Mouse (Mus musculus) megakaryocyte progenitor cell, adult 5-6 weeks (primary cell): ENCODE results near the gene Olfr1284. TPM values are rescaled to one million over a fixed set of nuclear protein-coding genes. Genes with fewer than 3 reads are reported as not detected.
"Not testable (repeated sequence)": the region's sequence is repeated elsewhere in the genome, so short reads cannot be mapped to it uniquely, and the experiment has no call there.

Source experiments
- ATAC-seq: replicated peaks from 2 replicates; pipeline ENCODE4 v1.8.0; 2016; ENCODE audit warnings: mild to moderate bottlenecking, moderate TSS enrichment, inconsistent platforms; ENCODE audit not compliant: poor library complexity
- total RNA-seq, 2 experiments: library from RNA; stranded (forward) in 1 of 2; stranded (reverse) in 1 of 2; fragments of 157-497, 149-512 nt in 1 of 2; fragments of 200-1000 nt in 1 of 2; gene quantifications; 2 replicates each; pipeline versions ENCODE4 v1.2.3 to v1.2.4; 2015 to 2017

The Olfr1284 gene
- total RNA-seq (2015), result not detected in 2 replicates
- not detected in 2 replicates for total RNA-seq (2017)

DNA sequence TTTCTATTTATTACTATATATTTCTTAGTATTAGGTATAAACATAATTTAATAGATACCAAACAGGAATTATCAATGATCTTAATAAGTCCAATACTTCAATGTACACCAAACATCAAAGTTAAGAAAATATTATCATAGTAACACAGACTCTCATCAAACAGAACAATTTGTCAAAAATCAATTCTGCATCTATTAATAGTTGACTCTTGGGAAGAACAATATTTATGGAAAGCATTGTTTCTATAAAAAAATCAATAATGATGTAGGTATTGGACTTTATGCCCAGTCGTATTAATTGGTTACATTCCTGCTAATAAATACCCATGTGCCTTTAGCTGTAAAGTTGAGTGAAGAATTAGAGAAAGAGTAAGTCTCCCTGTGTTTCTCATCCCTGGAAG is at the start of gene Olfr1284:
Gene Olfr1284, plus strand, starts transcription at position 301 of the 400 bp plus-strand sequence.
- ATAC-seq, result no peak

DNA sequence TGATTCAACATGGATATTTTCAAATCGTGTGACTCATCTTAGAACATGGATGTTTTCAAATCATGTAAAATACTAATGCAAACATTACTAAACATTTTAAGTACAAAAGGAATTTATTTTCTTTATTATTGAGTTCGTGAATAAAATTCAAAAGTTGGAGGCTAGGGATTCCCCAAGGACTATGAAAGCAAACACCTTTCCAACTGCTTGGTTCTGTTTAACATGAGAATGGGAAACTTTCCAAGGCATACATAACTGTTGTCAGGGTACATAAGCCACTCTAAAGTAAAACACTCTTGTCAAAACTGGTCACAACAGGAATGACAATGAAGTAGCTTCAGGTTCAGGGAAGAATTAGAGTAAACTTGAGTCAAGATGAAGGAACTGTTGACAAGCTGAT is 49.1 kb upstream of the Olfr1284 start, which contains the start of gene Olfr1281:
Gene Olfr1281, plus strand, starts transcription at position 301 of the 400 bp plus-strand sequence.
- no peak for ATAC-seq

DNA sequence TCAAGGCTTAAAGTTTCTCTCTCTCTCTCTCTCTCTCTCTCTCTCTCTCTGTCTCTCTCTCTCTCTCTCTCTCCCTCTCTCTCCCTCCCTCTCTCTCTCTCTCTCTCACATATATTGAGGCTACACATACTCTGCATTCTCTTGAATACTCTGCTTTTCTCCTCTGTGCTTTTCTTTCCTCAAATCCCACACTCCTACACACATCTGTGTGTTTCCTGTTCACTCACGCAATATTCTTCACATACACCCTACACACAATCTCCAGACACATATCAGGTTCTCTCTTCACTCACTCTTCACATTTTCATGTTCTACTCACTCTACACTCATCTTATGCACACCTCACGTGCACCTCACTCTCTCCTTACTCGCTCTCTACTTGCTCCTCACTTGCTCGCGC is 41.6 kb upstream of the Olfr1284 start:
- ATAC-seq, result not testable (repeated sequence)

DNA sequence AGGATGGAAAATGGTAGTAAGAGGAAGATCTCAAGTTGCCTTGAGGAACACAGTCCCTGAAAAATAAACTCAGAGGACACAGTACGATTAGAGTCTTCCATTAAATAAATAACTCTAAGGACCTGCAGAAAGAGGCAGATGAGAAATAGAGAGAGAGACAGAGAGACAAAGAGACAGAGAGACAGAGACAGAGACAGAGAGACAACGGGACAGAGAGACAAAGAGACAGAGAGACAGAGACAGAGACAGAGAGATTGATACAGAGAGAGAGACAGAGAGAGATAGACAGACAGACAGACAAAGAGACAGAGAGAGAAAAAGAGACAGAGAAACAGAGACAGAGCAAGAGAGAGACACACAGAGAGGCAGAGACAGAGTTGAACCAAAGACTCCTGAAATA is 39.3 kb upstream of the Olfr1284 start, which contains the start of gene Olfr1282:
Gene Olfr1282, minus strand, starts transcription at position 101 of the 400 bp plus-strand sequence.
- ATAC-seq, result no peak

DNA sequence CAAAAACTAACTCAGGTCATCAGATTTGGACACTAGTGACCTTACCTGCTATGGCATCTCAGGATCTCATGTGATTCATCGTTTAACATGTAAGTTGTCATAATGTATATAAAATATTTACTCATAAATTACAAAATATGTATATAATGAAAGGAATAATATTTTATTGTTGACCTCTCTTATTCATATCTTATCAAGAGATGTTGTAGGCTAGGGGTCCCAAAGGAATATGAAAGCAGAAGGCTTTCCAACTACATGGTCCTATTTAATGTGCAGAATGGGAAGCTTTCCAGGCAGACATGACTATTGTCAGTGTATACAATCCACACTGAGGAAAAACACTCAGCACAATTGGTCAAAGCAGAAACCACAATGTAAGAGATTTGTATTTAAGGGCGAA is 8.8 kb upstream of the Olfr1284 start, which contains the start of gene Olfr1283:
Gene Olfr1283, plus strand, starts transcription at position 301 of the 400 bp plus-strand sequence.
- no peak for ATAC-seq

DNA sequence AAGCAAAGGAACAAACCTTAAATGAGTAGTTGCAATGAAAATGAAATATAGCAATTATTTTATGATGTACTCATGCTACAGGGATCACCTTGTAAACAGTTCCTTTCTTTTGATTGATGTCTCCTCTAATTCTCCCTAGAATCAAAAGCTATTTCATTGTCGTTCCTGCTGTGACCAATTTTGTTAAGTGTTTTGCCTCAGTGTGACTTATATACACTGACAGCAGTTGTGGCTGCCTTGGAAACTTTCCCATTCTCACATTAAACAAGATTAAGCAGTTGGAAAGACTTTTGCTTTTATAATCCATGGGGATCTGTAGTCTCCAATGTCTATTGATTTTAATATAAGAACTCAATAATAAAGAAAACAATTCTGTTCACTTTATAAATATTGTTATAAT is 47.6 kb downstream of the Olfr1284 start, which contains the start of gene Olfr1286:
Gene Olfr1286, minus strand, starts transcription at position 185 of the 400 bp plus-strand sequence.
- no peak for ATAC-seq

Other genes with a start within 250 kb of the Olfr1284 start
- not detected in 2 replicates for gene Gm15130, start 222.6 kb upstream of the Olfr1284 start, total RNA-seq (2015)
- not detected in 2 replicates for gene Gm15130, start 222.6 kb upstream of the Olfr1284 start, total RNA-seq (2017)
- gene 4930430A15Rik, start 145.9 kb upstream of the Olfr1284 start, total RNA-seq (2015), result not detected in 2 replicates
- not detected in 2 replicates for gene 4930430A15Rik, start 145.9 kb upstream of the Olfr1284 start, total RNA-seq (2017)
- not detected in 2 replicates for gene Olfr1275, start 140.2 kb upstream of the Olfr1284 start, total RNA-seq (2015)
- not detected in 2 replicates for gene Olfr1275, start 140.2 kb upstream of the Olfr1284 start, total RNA-seq (2017)
- not detected in 2 replicates for gene Olfr1276, start 121.0 kb upstream of the Olfr1284 start, total RNA-seq (2015)
- gene Olfr1276, start 121.0 kb upstream of the Olfr1284 start, total RNA-seq (2017), result not detected in 2 replicates
- gene Olfr1277, start 101.4 kb upstream of the Olfr1284 start, total RNA-seq (2015), result not detected in 2 replicates
- not detected in 2 replicates for gene Olfr1277, start 101.4 kb upstream of the Olfr1284 start, total RNA-seq (2017)
- not detected in 2 replicates for gene Olfr1278, start 85.4 kb upstream of the Olfr1284 start, total RNA-seq (2015)
- gene Olfr1278, start 85.4 kb upstream of the Olfr1284 start, total RNA-seq (2017), result not detected in 2 replicates
- gene Olfr1279, start 74.9 kb upstream of the Olfr1284 start, total RNA-seq (2015), result not detected in 2 replicates
- gene Olfr1279, start 74.9 kb upstream of the Olfr1284 start, total RNA-seq (2017), result not detected in 2 replicates
- gene Olfr1280, start 61.5 kb upstream of the Olfr1284 start, total RNA-seq (2015), result not detected in 2 replicates
- gene Olfr1280, start 61.5 kb upstream of the Olfr1284 start, total RNA-seq (2017), result not detected in 2 replicates
- gene Olfr1281, start 49.0 kb upstream of the Olfr1284 start, total RNA-seq (2015), result not detected in 2 replicates
- gene Olfr1281, start 49.0 kb upstream of the Olfr1284 start, total RNA-seq (2017), result not detected in 2 replicates
- gene Olfr1282, start 39.4 kb upstream of the Olfr1284 start, total RNA-seq (2015), result not detected in 2 replicates
- gene Olfr1282, start 39.4 kb upstream of the Olfr1284 start, total RNA-seq (2017), result not detected in 2 replicates
- gene Olfr1283, start 8.7 kb upstream of the Olfr1284 start, total RNA-seq (2015), result not detected in 2 replicates
- gene Olfr1283, start 8.7 kb upstream of the Olfr1284 start, total RNA-seq (2017), result not detected in 2 replicates
- not detected in 2 replicates for gene Olfr1286, start 47.6 kb downstream of the Olfr1284 start, total RNA-seq (2015)
- gene Olfr1286, start 47.6 kb downstream of the Olfr1284 start, total RNA-seq (2017), result not detected in 2 replicates
- gene Olfr1287, start 73.6 kb downstream of the Olfr1284 start, total RNA-seq (2015), result not detected in 2 replicates
- not detected in 2 replicates for gene Olfr1287, start 73.6 kb downstream of the Olfr1284 start, total RNA-seq (2017)
- not detected in 2 replicates for gene Olfr1288, start 98.6 kb downstream of the Olfr1284 start, total RNA-seq (2015)
- gene Olfr1288, start 98.6 kb downstream of the Olfr1284 start, total RNA-seq (2017), result not detected in 2 replicates
- gene Olfr1289, start 105.3 kb downstream of the Olfr1284 start, total RNA-seq (2015), result not detected in 2 replicates
- gene Olfr1289, start 105.3 kb downstream of the Olfr1284 start, total RNA-seq (2017), result not detected in 2 replicates
- not detected in 2 replicates for gene Olfr1290, start 118.3 kb downstream of the Olfr1284 start, total RNA-seq (2015)
- not detected in 2 replicates for gene Olfr1290, start 118.3 kb downstream of the Olfr1284 start, total RNA-seq (2017)
- gene Olfr1291-ps1, start 121.7 kb downstream of the Olfr1284 start, total RNA-seq (2015), result not detected in 2 replicates
- gene Olfr1291-ps1, start 121.7 kb downstream of the Olfr1284 start, total RNA-seq (2017), result not detected in 2 replicates
- not detected in 2 replicates for gene Olfr1293-ps, start 149.7 kb downstream of the Olfr1284 start, total RNA-seq (2015)
- not detected in 2 replicates for gene Olfr1293-ps, start 149.7 kb downstream of the Olfr1284 start, total RNA-seq (2017)
- not detected in 2 replicates for gene Olfr1294, start 164.8 kb downstream of the Olfr1284 start, total RNA-seq (2015)
- gene Olfr1294, start 164.8 kb downstream of the Olfr1284 start, total RNA-seq (2017), result not detected in 2 replicates
- not detected in 2 replicates for gene Olfr1295, start 194.2 kb downstream of the Olfr1284 start, total RNA-seq (2015)
- not detected in 2 replicates for gene Olfr1295, start 194.2 kb downstream of the Olfr1284 start, total RNA-seq (2017)